Mouse (Mus musculus) left cerebral cortex, adult 2 months (tissue): ENCODE measurements at regions not wholly inside any gene's neighbourhood (a gene's known extent, or its start where the extent isn't known, plus 50 kb on each side); places are given as distances from the start of the nearest gene placed in this dataset.

Experiments used
- DNase-seq, 2 experiments: peaks; one replicate each; pipeline ENCODE4 v3.0.0; 2021 to 2022; ENCODE audit warnings: low spot score in 2 of 2, mixed read lengths in 1 of 2; ENCODE audit errors: extremely low spot score in 1 of 2
- H3K27ac ChIP-seq: fragments of 200-600 bp; 2 replicates; pipeline ENCODE4 v1.8.1; 2022
- H3K4me3 ChIP-seq: fragments of 200-600 bp; 2 replicates; pipeline ENCODE4 v1.8.1; 2022
- CTCF ChIP-seq: fragments of 200-600 bp; IDR thresholded peaks from 2 replicates; pipeline ENCODE4 v1.8.1; 2022; ENCODE audit warnings: antibody characterized with exemption, mild to moderate bottlenecking, moderate library complexity
- intact Hi-C: fragments of 180-260 bp; cut with DNase I; formaldehyde crosslinking; loops from one replicate; pipeline ENCODE4 v1.15.1; 2025

GRCm38 (mm10) chr16:12516834-12517685 lies 533.1 kb downstream of the Shisa9 start:
- Histone ChIP-seq H3K4me3 (no peak overlapping the region), H3K27ac (no peak overlapping the region)
- intact Hi-C loops = loop anchor here (10.0 kb wide), 1 partner anchor 532 kb away; the partner anchor contains the start of gene Shisa9
- no peak for TF ChIP-seq CTCF
- peak in 1 of 2 experiments; percentile 13 for DNase-seq

- no peak for TF ChIP-seq CTCF
- intact Hi-C loops = loop anchor here (10.0 kb wide), 1 partner anchor 533 kb away; the partner anchor contains the start of gene Shisa9
- no peak for DNase-seq
- H3K4me3 ChIP-seq = no peak overlapping the region
- H3K27ac ChIP-seq = no peak overlapping the region
Observed at GRCm38 (mm10) chr16:12518264-12518663, 534.4 kb downstream of the Shisa9 start.

- no peak overlapping the region for H3K27ac ChIP-seq
- no peak for DNase-seq
- no peak for TF ChIP-seq CTCF
- intact Hi-C loops = no loop called here
- H3K4me3 ChIP-seq = no peak overlapping the region
Observed at GRCm38 (mm10) chr16:12521711-12522476, 538.0 kb downstream of the Shisa9 start.

DNA sequence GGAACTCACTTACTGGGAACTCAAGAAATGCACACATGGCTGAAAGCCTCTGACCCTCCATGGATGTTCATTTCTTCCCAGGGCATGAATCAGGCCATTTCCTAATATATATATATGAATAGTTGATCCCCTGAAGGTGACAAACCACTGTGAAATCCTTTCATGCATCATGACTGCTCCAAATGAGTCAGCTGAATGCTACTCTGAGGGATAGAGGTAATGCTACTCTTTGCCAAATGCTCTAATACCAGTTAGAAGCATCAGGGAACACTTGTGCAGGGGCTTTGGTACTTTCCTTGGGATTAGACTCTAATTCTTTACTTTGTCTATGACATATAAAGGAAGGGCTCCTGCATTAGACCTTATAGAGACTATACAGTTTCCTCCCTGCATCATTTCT lies 561.0 kb upstream of the Ercc4 start:
- DNase-seq = no peak
- Histone ChIP-seq H3K4me3 (no peak overlapping the region), H3K27ac (no peak overlapping the region)
- no peak for TF ChIP-seq CTCF
- intact Hi-C loops = no loop called here

DNA sequence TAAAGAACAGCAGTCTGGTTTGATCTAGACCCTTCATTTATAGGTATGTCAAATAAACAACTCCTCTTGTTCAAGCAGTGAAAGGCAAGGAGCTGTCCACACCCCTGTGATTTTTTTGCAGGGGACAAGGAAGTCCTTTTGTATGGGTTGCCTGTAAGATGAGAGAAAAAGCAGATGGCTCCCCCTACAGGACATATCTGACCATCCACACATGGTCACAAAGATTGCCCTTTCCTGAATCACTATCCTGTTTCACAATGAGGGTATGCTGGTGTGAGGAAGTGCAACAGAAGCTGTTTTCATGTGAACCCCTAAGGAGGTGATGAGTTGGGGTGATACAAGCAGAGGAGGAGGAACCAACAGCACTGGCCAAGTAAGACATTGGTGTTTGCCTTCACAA lies 520.6 kb upstream of the Ercc4 start:
- TF ChIP-seq CTCF = peak; percentile 45
- intact Hi-C loops = loop anchor here (10.0 kb wide), 1 partner anchor 604 kb away; the partner anchor contains the start of gene Shisa9
- no peak overlapping the region for H3K27ac ChIP-seq
- no peak overlapping the region for H3K4me3 ChIP-seq
- DNase-seq = no peak

DNA sequence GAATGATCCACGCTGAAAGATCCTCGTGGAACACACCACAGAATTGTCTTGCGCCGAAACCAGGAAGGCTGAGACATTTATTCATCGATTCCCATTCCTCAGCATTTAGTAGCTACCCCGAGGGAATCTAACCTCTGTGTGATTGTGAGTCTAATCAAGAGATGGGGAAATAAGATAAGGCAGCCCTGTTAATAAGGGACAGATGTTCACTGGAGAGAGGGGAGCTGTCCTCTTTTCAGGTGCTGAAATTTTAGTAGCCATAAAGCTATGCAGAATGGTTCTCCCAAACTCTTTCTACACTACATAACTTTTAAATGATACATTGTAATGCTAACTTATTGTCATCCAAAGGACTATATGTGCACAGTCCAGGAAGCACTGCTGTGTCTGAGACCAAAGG lies 501.2 kb upstream of the Ercc4 start:
- TF ChIP-seq CTCF = no peak
- Histone ChIP-seq H3K27ac (no peak overlapping the region), H3K4me3 (no peak overlapping the region)
- DNase-seq = no peak
- intact Hi-C loops = no loop called here

- no peak overlapping the region for H3K4me3 ChIP-seq
- no peak for TF ChIP-seq CTCF
- H3K27ac ChIP-seq = no peak overlapping the region
- intact Hi-C loops = no loop called here
- no peak for DNase-seq
Observed at GRCm38 (mm10) chr16:12611106-12611505, 498.4 kb upstream of the Ercc4 start.

DNA sequence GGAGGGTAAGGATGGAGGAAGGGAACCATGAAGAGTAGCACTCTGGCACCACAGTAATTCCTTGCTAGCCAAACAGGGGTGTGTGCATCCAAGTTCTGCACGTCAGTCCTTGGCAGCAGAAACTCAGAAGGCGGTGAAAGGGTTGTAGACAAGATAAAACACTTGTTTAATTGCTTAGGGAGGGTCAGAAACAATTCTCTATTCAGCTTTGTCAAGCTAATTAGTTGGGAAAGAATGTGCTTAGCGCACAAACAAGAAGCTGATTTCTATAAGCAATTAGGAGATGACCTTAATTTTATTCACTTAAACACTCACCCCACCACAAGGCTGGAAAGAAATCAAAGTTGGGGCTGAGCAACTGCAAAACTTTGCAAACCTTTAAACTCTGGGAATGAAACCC lies 491.7 kb upstream of the Ercc4 start:
- Histone ChIP-seq H3K4me3 (no peak overlapping the region), H3K27ac (no peak overlapping the region)
- DNase-seq = no peak
- intact Hi-C loops = no loop called here
- TF ChIP-seq CTCF = no peak

GRCm38 (mm10) chr16:12632533-12632932 lies 477.0 kb upstream of the Ercc4 start:
- no peak for TF ChIP-seq CTCF
- intact Hi-C loops = no loop called here
- H3K4me3 ChIP-seq = no peak overlapping the region
- DNase-seq = no peak
- H3K27ac ChIP-seq = no peak overlapping the region

GRCm38 (mm10) chr16:12638971-12639640 lies 470.4 kb upstream of the Ercc4 start:
- peak; percentile 10 to 17 for DNase-seq
- Histone ChIP-seq H3K4me3 (no peak overlapping the region), H3K27ac (no peak overlapping the region)
- intact Hi-C loops = no loop called here
- TF ChIP-seq CTCF = no peak

DNA sequence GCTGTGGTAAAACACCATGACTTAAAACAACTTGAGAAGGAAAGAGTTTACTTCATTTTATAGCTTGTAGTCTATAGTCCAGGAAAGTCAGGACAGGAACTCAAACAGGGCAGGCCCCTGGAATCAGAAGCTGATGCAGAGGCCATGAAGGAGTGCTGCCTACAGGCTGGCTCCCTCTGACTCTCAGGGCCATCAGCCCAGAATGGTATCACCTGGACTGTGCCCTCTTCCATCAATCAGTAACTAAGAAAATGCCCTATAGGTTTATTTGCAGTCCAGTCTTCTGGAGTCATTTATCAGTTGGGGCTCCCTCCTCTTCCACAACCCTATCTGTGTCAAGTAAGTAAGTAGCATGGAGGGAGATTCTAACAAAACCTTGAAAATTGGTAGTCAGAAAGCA lies 466.4 kb upstream of the Ercc4 start:
- H3K27ac ChIP-seq = no peak overlapping the region
- no peak for TF ChIP-seq CTCF
- intact Hi-C loops = no loop called here
- no peak for DNase-seq
- no peak overlapping the region for H3K4me3 ChIP-seq

DNA sequence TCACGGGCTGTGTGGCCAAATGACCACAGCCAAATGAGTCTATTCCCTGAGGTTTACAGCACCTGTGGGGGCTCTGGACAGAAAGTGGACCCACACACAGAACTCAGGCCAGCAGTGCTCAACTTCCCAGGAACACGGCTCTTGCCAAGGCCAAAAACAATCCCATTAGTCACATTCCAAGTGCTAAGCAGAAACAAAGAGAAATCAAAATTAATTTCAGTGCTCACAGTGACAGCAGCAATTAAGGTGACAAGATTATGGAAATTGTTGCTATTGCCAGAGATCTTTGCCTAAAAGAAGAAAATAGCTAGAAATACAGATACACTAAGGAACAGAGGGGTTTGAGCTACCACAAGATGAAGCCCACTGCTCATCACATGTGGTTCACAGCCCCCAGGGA lies 464.9 kb upstream of the Ercc4 start:
- intact Hi-C loops = no loop called here
- Histone ChIP-seq H3K27ac (no peak overlapping the region), H3K4me3 (no peak overlapping the region)
- no peak for DNase-seq
- TF ChIP-seq CTCF = no peak
